Mouse (Mus musculus): ENCODE data around the gene Cntln. TPM values are rescaled to one million over a fixed set of nuclear protein-coding genes. Genes with fewer than 3 reads are reported as not detected.
A peak's percentile ranks its signal among the peaks of the same experiment; 100 is the strongest.

Cntln gene
- 1.3 TPM in 2 replicates for polyA plus RNA-seq (2015; fragmentation: Nextera tagmentation; extraction: Ambion mirVana)

DNA sequence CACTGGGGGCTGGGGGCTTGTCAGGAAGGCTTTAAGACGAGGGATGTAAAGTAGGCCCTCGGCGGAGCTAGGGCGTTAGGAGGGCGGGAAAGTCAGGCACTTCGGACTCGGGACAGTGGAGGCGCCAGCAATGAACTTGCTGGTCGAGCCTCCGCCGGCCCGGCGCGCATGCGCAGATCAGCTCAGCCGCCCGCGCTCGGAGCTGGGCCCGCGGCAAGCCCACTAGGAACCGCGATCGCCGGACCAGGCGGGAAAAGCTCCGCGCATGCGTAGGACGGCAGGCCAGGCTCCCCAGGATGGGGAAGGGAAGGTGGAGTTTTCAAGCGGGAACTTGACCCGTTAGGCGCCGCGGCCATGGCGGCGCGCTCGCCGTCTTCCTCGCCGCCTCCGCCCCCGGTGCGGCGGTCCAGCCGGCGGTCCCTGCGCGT lies at the start of gene Cntln:
Gene Cntln (plus strand): TSS at position 199 of the 428 bp plus-strand sequence.
- ATAC-seq (ENCODE audit: low read depth) (peak; percentile 89), DNase-seq (peak; percentile 61)
- H3K9ac ChIP-seq = peak within 1 kb of the TSS; percentile 75
- H3K36me3 ChIP-seq = no peaks in the 10 kb centered on the region
- peak within 1 kb of the TSS; percentile 66 for H3K4me3 ChIP-seq (replicated peaks)
- H3K4me1 ChIP-seq (replicated peaks) = peaks cover 12% of the 10 kb centered on the region; the same call in 1 of the 2 replicates
- no peaks in the 10 kb centered on the region for H3K9me3 ChIP-seq (replicated peaks)
- peaks cover 10% of the 10 kb centered on the region for H3K27me3 ChIP-seq
- 2% methylated on average over 49 of the region's 50 CpGs for WGBS (ENCODE audit: insufficient replicate concordance)
- peak within 1 kb of the TSS; percentile 47 for H3K27ac ChIP-seq
- H3K4me2 ChIP-seq = peak within 1 kb of the TSS; percentile 76

DNA sequence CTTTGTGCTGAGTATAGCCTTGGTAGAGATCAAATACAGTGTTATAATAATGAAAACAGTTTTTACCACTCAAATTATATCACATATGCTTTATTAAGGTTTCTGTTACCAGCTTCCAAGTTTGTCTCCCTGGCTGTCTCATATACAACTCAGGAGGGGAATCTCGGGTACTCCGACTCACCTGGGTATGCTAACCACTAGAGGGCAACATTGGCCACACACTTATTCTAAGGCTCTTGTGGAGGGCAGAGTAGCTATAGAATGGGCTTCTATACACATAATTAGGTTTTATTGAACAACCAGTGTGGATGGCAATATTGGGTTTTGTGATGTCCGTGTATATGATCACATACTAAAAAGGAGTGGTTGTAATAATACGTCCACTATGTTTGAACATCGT lies 47.1 kb upstream of the Cntln start:
- DNase-seq (no peak), ATAC-seq (ENCODE audit: low read depth) (no peak)
- Histone ChIP-seq H3K4me1 (replicated peaks) (no peaks in the 10 kb centered on the region), H3K9me3 (replicated peaks) (no peaks in the 10 kb centered on the region), H3K27ac (no peak overlapping the region), H3K36me3 (no peaks in the 10 kb centered on the region), H3K4me2 (no peak overlapping the region), H3K4me3 (replicated peaks) (no peak overlapping the region), H3K27me3 (no peaks in the 10 kb centered on the region), H3K9ac (no peak overlapping the region)
- 35% methylated on average over 5 of the region's 5 CpGs for WGBS (ENCODE audit: insufficient replicate concordance)

DNA sequence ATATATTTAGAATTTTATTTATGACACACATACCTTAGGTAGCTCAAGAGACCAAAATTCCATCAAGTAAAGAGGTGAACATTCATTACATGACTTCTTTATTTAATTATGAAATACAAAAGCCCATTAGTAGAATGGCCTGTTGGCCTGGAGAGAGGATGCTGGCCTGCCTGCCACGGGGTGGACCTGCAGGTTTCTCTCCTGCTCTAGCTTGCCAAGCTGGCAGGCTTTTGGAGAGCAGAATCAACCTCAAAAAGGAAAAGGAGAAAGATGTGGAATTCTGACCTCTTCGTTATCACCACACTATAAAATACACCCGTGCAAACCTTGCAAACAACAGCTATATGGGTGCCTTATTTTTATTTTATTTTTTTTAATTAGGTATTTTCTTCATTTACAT lies 45.6 kb upstream of the Cntln start:
- WGBS (ENCODE audit: insufficient replicate concordance) = 68% methylated on average over 3 of the region's 3 CpGs
- no peak overlapping the region for H3K9ac ChIP-seq
- no peak for ATAC-seq (ENCODE audit: low read depth)

GRCm38 (mm10) chr4:84839466-84839865 lies 44.6 kb upstream of the Cntln start:
- Histone ChIP-seq H3K4me2 (no peak overlapping the region), H3K27ac (no peak overlapping the region), H3K9me3 (replicated peaks) (no peaks in the 10 kb centered on the region), H3K27me3 (no peaks in the 10 kb centered on the region), H3K4me3 (replicated peaks) (no peak overlapping the region), H3K4me1 (replicated peaks) (no peaks in the 10 kb centered on the region), H3K36me3 (no peaks in the 10 kb centered on the region), H3K9ac (no peak overlapping the region)
- DNase-seq (no peak), ATAC-seq (ENCODE audit: low read depth) (no peak)
- 70% methylated on average over 2 of the region's 2 CpGs for WGBS (ENCODE audit: insufficient replicate concordance)

More for the DNA sequence above, 45.6 kb upstream of the Cntln start:
- Histone ChIP-seq H3K4me3 (replicated peaks) (no peak overlapping the region), H3K36me3 (no peaks in the 10 kb centered on the region), H3K27ac (no peak overlapping the region), H3K9me3 (replicated peaks) (no peaks in the 10 kb centered on the region), H3K27me3 (no peaks in the 10 kb centered on the region), H3K4me1 (replicated peaks) (no peaks in the 10 kb centered on the region), H3K4me2 (no peak overlapping the region)
- no peak for DNase-seq

GRCm38 (mm10) chr4:84857588-84857987 lies 26.5 kb upstream of the Cntln start:
- H3K27ac ChIP-seq = no peak overlapping the region
- ATAC-seq (ENCODE audit: low read depth) (no peak), DNase-seq (no peak)
- no peaks in the 10 kb centered on the region for H3K4me1 ChIP-seq (replicated peaks)
- no peak overlapping the region for H3K9ac ChIP-seq
- H3K27me3 ChIP-seq = no peaks in the 10 kb centered on the region
- no peaks in the 10 kb centered on the region for H3K36me3 ChIP-seq
- WGBS (ENCODE audit: insufficient replicate concordance) = 67% methylated on average over 2 of the region's 2 CpGs
- no peaks in the 10 kb centered on the region for H3K9me3 ChIP-seq (replicated peaks)
- no peak overlapping the region for H3K4me3 ChIP-seq (replicated peaks)
- H3K4me2 ChIP-seq = no peak overlapping the region

- DNase-seq = no peak
- no peak overlapping the region for H3K4me3 ChIP-seq (replicated peaks)
- no peaks in the 10 kb centered on the region for H3K36me3 ChIP-seq
- 31% methylated on average over 3 of the region's 3 CpGs for WGBS (ENCODE audit: insufficient replicate concordance)
- no peak for ATAC-seq (ENCODE audit: low read depth)
- H3K4me2 ChIP-seq = no peak overlapping the region
- H3K27me3 ChIP-seq = no peaks in the 10 kb centered on the region
- H3K9ac ChIP-seq = no peak overlapping the region
- no peak overlapping the region for H3K27ac ChIP-seq
- no peaks in the 10 kb centered on the region for H3K4me1 ChIP-seq (replicated peaks)
- no peaks in the 10 kb centered on the region for H3K9me3 ChIP-seq (replicated peaks)
Measured at GRCm38 (mm10) chr4:84876347-84876746, 7.8 kb upstream of the Cntln start.

DNA sequence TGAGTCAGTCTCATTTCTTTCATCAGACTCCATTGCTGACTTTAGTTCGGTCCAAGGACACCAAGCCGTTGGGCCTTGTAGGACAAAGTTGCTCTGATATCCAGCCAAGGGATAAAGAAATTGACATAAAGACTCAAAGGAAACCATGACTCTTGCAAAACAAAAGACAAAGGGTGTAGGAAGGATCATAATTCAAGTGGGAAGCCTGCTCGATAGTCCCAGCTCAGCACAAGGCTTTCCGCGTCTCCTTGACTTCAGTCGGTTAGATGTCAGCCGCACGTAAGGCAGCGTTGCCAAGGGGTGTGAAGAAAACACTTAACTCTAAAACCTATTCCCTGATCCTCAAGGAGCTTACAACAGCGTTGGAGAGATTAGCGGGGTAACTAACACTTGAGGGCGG lies 463 bp upstream of the Cntln start:
- peak overlapping the region; percentile 76 for H3K4me2 ChIP-seq
- ATAC-seq (ENCODE audit: low read depth) = no peak
- H3K36me3 ChIP-seq = no peaks in the 10 kb centered on the region
- DNase-seq = no peak
- no peaks in the 10 kb centered on the region for H3K9me3 ChIP-seq (replicated peaks)
- no peak overlapping the region for H3K9ac ChIP-seq
- H3K4me3 ChIP-seq (replicated peaks) = peak overlapping the region; percentile 66; the same call in 1 of the 2 replicates
- 74% methylated on average over 12 of the region's 12 CpGs for WGBS (ENCODE audit: insufficient replicate concordance)
- H3K4me1 ChIP-seq (replicated peaks) = peaks cover 12% of the 10 kb centered on the region; the same call in 1 of the 2 replicates
- H3K27me3 ChIP-seq = peaks cover 10% of the 10 kb centered on the region
- no peak overlapping the region for H3K27ac ChIP-seq

DNA sequence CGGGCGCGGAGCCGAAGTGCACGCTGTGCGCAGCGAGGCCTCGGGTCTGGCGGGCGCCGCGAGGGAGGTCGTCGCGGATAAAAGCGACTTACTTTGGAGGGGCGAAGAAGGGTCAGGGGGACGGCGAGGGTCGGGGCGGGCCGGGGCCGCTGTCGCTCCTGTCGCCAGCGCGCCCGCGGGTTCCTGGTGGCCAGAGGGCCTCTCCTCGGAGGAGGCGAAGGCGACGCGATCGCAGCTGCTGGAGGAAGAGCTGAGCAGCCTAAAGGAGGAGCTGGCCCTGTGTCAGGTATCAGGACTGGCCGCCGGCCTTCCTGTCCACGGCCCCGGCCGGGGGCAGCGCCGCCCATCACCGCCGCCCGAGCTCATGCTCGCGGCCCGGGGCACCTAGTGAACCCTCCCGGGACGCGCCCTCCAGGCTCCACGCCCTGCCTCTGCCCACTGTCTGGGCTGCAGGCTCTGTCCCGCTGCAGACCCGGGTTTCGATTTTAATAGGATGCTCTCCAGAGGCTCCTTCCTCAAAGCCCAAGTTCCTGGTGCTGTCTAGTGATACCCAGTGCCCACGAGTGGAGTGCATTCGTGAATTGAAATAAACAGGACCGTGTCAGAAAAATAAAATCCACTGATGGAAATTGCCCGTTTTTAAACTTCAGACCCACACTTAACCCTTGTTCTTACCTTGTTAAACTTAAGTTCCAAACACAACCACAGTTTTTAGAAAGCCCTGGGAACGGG lies 596 bp downstream of the Cntln start:
- H3K9ac ChIP-seq = peak overlapping the region; percentile 75
- H3K4me1 ChIP-seq (replicated peaks) = peaks cover 12% of the 10 kb centered on the region; the same call in 1 of the 2 replicates
- WGBS (ENCODE audit: insufficient replicate concordance) = 3% methylated on average over 55 of the region's 60 CpGs
- peak; percentile 77 for ATAC-seq (ENCODE audit: low read depth)
- H3K4me3 ChIP-seq (replicated peaks) = peak overlapping the region; percentile 66
- H3K9me3 ChIP-seq (replicated peaks) = no peaks in the 10 kb centered on the region
- peaks cover 10% of the 10 kb centered on the region for H3K27me3 ChIP-seq
- H3K4me2 ChIP-seq = peak overlapping the region; percentile 76
- no peak for DNase-seq
- H3K27ac ChIP-seq = peak overlapping the region; percentile 47
- no peaks in the 10 kb centered on the region for H3K36me3 ChIP-seq

DNA sequence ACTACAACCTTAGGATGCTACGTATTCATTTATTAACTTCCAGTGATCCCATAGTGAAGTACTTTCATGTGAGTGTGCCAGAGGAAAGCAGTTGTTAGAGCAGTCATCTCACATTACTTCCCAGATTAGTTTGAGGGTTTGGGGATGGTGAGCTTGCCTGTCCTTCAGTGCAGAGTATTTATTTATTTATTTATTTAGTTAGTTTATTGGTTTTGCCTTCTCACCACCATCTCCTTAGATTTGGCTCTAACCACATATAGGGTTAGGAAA lies 1.1 kb downstream of the Cntln start:
- Histone ChIP-seq H3K4me2 (peak overlapping the region; percentile 76), H3K27ac (no peak overlapping the region), H3K27me3 (peaks cover 10% of the 10 kb centered on the region), H3K36me3 (no peaks in the 10 kb centered on the region), H3K9ac (no peak overlapping the region), H3K4me3 (replicated peaks) (peak overlapping the region; percentile 66), H3K9me3 (replicated peaks) (no peaks in the 10 kb centered on the region), H3K4me1 (replicated peaks) (peaks cover 12% of the 10 kb centered on the region; the same call in 1 of the 2 replicates)
- 58% methylated on average over 1 of the region's 1 CpGs for WGBS (ENCODE audit: insufficient replicate concordance)
- DNase-seq = no peak
- ATAC-seq (ENCODE audit: low read depth) = no peak

- no peak overlapping the region for H3K27ac ChIP-seq
- DNase-seq (no peak), ATAC-seq (ENCODE audit: low read depth) (no peak)
- H3K27me3 ChIP-seq = no peaks in the 10 kb centered on the region
- no peak overlapping the region for H3K4me2 ChIP-seq
- no peaks in the 10 kb centered on the region for H3K4me1 ChIP-seq (replicated peaks)
- H3K36me3 ChIP-seq = no peaks in the 10 kb centered on the region
- H3K9me3 ChIP-seq (replicated peaks) = no peaks in the 10 kb centered on the region
- WGBS (ENCODE audit: insufficient replicate concordance) = 52% methylated on average over 1 of the region's 1 CpGs
- H3K9ac ChIP-seq = no peak overlapping the region
- no peak overlapping the region for H3K4me3 ChIP-seq (replicated peaks)
Measured at GRCm38 (mm10) chr4:84918393-84918792, 34.3 kb downstream of the Cntln start.

DNA sequence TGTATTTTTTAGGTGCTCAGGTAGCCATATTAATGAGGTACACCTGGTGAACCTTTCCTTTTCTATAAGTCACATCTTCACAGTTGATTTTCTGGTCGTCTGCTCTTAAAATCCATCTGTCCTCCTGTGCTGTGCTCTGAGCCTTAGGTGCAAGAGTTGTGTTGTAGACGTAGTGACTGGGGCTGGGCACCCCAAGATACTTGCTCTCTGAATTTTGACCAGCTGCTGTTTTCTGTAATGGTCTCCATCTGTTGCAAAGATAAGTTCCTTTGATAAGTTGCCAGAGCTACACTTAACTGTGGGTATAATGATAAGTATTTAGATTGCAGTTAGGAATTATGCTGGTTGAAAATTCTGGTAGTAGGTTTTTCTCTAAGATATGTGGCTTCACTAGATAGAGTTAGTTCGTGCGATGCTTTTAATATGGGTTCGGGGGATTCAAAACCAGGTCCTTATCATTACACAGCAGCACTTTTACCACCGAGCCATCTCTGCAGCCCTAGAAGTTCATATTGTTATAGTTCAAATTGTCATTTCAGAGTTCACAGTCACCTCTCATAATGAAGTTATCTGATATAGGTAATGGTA lies 50.3 kb downstream of the Cntln start:
- WGBS (ENCODE audit: insufficient replicate concordance) = 43% methylated on average over 6 of the region's 6 CpGs
- Histone ChIP-seq H3K27ac (no peak overlapping the region), H3K27me3 (no peaks in the 10 kb centered on the region), H3K4me3 (replicated peaks) (no peak overlapping the region), H3K9ac (no peak overlapping the region), H3K4me1 (replicated peaks) (no peaks in the 10 kb centered on the region), H3K9me3 (replicated peaks) (no peaks in the 10 kb centered on the region), H3K4me2 (no peak overlapping the region), H3K36me3 (no peaks in the 10 kb centered on the region)
- DNase-seq (no peak), ATAC-seq (ENCODE audit: low read depth) (peak; percentile 59)

GRCm38 (mm10) chr4:84942059-84942458 lies 58.0 kb downstream of the Cntln start:
- Histone ChIP-seq H3K36me3 (no peaks in the 10 kb centered on the region), H3K4me2 (no peak overlapping the region), H3K4me3 (replicated peaks) (no peak overlapping the region), H3K4me1 (replicated peaks) (no peaks in the 10 kb centered on the region), H3K27ac (no peak overlapping the region), H3K9ac (no peak overlapping the region), H3K27me3 (no peaks in the 10 kb centered on the region), H3K9me3 (replicated peaks) (no peaks in the 10 kb centered on the region)
- 67% methylated on average over 2 of the region's 2 CpGs for WGBS (ENCODE audit: insufficient replicate concordance)
- ATAC-seq (ENCODE audit: low read depth) = no peak
- no peak for DNase-seq
